Mouse (Mus musculus) right cerebral cortex, adult 2 months (tissue): ENCODE data around the gene Olfr49.
"Not testable (repeated sequence)": the region's sequence is repeated elsewhere in the genome, so short reads cannot be mapped to it uniquely, and the experiment has no call there.

Experiments
- DNase-seq, 2 experiments: peaks; one replicate each; pipeline ENCODE4 v3.0.0; 2021 to 2022; ENCODE audit warnings: low spot score in 2 of 2

The Olfr49 gene

DNA sequence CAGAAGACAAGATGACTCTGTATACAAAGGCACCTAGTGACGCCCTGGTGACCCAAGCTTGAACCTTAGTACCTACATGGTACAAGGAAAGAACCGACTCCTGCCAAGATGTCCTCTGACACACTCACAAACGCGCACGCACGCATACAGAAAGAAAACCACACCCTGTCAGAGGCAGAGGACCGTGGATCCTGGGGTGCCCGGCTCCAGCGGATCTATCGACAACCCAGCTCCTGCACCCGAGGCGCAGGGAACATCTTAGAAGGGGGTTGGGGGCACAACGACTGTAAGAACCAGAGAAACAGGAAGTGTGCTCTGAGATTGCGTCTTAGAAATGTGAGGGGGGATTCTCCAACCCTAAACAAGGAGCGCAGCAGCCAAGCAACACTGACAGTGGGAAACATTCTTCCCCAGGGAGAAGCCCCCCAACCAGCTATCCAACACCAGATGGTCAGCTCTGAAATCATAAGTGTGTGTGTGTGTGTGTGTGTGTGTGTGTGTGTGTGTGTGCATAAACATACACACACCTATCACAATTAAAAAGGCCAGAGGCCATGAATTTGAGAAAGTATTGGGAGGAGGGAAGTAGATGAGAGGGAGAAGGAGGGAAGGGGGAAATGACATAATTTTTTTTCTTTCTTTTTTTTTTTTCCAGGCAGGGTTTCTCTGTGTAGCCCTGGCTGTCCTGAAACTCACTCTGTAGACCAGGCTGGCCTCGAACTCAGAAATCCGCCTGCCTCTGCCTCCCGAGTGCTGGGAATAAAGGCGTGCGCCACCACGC lies 53.4 kb downstream of the Olfr49 start:
- DNase-seq: no peak

DNA sequence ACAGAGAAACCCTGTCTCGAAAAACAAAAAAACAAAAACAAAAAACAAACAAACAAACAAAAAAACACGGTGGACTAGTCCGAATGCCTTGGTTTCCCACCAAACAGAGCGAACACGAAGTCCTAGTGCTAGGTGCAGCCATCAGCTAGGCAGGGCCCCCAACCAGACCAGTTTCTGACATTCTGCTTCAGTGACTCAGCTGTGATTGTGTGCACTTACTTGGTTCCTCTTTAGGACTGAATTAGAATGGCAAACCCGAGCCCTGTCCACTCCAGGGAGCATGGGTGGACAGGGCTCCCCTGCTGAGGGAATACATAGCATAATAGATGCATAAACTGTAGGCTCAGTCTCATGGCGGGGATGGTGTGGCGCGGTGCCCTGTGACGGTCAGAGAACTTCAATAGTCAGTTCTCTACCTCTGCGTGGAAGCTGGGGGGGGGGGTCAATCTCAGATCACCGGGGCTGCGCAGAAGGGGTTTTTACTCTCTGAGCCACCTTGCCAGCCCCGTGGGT lies 54.0 kb downstream of the Olfr49 start:
- DNase-seq: no peak

DNA sequence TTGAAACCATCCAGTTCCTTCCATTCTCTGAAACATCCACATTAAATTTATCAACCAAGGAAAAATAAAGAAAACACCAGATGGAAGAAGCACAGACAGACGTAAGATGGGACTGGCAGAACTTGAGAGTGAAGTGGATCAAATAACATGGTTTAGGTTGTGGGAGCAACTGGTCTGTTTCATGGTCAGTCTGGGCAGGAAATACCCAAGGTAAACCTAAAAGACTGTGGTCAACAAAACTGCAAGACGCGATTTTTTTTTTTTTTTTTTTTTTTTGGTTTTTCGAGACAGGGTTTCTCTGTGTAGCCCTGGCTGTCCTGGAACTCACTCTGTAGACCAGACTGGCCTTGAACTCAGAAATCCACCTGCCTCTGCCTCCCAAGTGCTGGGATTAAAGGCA lies 54.9 kb downstream of the Olfr49 start:
- not testable (repeated sequence) for DNase-seq

DNA sequence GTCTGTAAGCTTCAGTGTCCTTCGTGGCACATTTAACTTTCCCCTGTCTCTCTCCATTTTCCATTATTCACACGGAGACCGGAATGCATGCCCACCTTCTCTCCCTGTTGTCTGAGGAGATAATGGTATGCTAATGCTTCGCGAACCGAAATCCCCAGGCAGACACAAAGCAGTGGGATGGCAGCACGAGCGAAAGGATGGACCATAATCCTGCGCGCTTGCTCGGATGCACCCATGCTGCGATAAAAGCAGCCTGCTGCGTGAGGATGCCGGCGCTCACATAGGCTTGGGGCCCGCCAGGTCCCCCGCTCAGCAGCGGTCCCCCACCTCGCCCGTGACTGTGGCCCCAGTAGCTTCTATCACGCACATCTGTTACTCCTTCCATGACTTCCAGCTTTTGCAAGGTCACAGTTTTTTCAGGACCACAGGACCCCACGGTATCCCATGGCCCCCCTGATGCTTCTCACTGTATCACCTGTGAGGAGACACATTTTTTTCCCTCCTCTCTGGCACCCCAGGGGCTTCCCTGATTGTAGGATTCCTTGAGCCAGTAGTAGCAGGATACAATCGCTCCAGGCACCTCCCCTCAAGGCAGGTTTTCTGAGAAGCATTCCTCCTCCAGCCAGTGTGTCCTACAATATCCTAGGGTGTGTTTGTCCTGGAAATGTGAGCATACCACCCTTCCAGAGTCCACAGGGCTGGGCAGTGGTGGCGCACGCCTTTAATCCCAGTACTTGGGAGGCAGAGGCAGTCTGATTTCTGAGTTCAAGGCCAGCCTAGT lies 55.6 kb downstream of the Olfr49 start:
- no peak for DNase-seq

- DNase-seq: no peak
These were observed 56.2 kb downstream of the Olfr49 start for GRCm38 (mm10) chr14:54228501-54228900.
